Mouse (Mus musculus): Measurements from ENCODE around the gene Pde1a. TPM values are rescaled to one million over a fixed set of nuclear protein-coding genes. Genes with fewer than 3 reads are reported as not detected.

The Pde1a gene
- not detected for total RNA-seq (2023)

DNA sequence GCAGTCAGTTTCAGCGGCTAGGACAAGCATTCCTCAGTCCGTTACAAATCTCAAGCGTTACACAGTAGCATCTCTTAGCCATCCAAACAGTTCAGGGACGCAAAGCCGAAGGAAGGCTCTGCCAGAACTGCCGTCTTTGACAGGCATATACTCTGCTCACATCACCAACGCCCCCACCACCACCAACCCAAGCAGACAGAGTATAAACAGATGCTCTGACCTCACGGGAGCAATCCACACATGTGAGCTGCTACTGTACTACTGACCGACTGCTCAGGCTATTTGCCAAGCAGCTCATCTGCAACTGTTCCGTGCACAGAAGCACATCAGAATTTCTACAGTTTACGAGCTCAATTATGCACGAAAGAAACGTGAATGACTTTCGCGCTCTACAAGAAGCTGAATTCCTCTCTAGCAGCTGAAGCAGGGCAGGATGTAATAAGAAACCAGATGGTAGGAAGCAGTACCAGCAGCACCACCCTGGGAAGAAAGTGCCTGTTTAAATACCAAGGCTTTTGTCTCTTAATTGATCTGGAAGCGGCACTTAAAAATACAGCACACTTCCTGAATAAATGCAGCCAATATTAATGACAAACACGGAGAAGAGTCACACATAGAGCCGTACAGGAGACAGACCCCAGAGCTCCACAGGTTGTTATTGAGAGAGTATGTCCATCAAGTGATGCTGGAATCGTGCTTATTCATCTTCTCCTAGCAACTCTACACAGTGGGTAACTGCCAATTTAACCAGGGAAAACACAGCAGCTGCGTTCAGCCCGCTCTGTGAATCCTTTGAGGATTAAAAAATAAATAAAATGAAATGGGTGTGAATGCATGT is at the start of gene Pde1a:
Gene Pde1a, minus strand, starts transcription at position 598 of the 838 bp plus-strand sequence.

Other genes starting within 250 kb of the Pde1a start
- not detected for gene Prdx6b, start 163.0 kb upstream of the Pde1a start, total RNA-seq (2023)
- 48.8 TPM for gene Dnajc10, start 186.0 kb upstream of the Pde1a start, total RNA-seq (2023)